Mouse (Mus musculus): ENCODE data around the gene Gm10647. TPM values are rescaled to one million over a fixed set of nuclear protein-coding genes. Genes with fewer than 3 reads are reported as not detected.

Gene Gm10647
- polyA plus RNA-seq (2012; rRNA removed) = 0.20 and 0.26 TPM in 2 replicates

GRCm38 (mm10) chr9:66796739-66797138 is at the start of gene Gm10647:
TSS of gene Gm10647 (plus strand) at chr9:66797039.

GRCm38 (mm10) chr9:66795464-66796324 is 1.1 kb upstream of the Gm10647 start, which contains the start of gene Aph1b:
TSS of gene Aph1b (minus strand) at chr9:66795490.

DNA sequence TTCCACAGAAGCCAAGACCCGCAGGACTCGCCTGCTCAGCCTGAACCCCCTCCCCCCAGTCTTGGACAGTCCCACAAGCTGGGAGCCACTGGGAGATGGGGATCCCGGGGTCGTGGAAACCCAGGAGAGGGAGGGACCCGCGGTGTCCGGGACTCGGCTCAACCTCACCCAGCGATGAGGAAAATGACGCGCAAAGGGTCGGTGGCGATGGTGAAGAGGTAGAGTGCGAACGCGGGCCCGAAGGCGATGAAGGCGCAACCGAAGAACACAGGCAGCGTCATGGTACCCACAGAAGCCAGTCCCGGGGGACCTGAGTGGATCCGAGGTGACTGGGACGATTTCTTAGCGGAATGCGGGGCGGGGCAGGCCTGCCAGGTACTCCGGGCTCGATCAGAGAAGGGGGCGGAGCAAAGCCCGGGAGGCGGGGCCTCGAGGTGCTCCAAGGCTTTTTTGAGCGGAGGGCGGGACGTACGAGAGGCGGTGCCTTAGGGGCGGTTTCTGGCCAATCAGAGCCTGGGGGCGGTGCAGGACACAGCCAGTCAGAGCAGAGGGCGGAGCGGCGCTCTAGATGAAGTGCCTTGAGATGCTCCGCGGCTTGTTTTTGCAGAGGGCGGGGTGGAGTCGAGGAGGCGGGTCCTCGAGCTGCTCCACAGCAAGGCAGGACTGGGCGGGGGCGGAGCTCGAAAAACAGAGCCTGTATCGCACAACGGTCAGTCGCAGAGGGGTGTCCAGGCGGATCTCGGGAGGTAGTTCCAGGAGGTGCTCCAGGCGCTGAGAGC is 37.7 kb downstream of the Gm10647 start, which contains the start of gene Aph1c:
Aph1c (minus strand) TSS at position 409 of the 779 bp plus-strand sequence.

Other genes with a start within 250 kb of the Gm10647 start
- 60.2 and 74.2 TPM in 2 replicates for gene Usp3, start 203.9 kb upstream of the Gm10647 start, polyA plus RNA-seq (2012; rRNA removed)
- gene Car12, start 83.4 kb upstream of the Gm10647 start, polyA plus RNA-seq (2012; rRNA removed) = 0.77 and 2.2 TPM in 2 replicates
- gene Aph1b, start 1.5 kb upstream of the Gm10647 start, polyA plus RNA-seq (2012; rRNA removed) = 6.0 and 10.4 TPM in 2 replicates
- gene Aph1c, start 37.7 kb downstream of the Gm10647 start, polyA plus RNA-seq (2012; rRNA removed) = 0.46 and 1.8 TPM in 2 replicates
- gene Rab8b, start 122.6 kb downstream of the Gm10647 start, polyA plus RNA-seq (2012; rRNA removed) = 16.7 and 22.0 TPM in 2 replicates
- 144 and 320 TPM in 2 replicates for gene Rps27l, start 149.0 kb downstream of the Gm10647 start, polyA plus RNA-seq (2012; rRNA removed)
- 10.6 and 14.2 TPM in 2 replicates for gene Lactb, start 178.4 kb downstream of the Gm10647 start, polyA plus RNA-seq (2012; rRNA removed)